Mouse (Mus musculus) mesoderm, embryonic 11.5 days (tissue): ENCODE results near the gene Nfyc.

Experiments used
- DNase-seq: peaks from one replicate; pipeline ENCODE4 v3.0.0-alpha.2; 2012; ENCODE audit warnings: low read depth, low spot score

The Nfyc gene

DNA sequence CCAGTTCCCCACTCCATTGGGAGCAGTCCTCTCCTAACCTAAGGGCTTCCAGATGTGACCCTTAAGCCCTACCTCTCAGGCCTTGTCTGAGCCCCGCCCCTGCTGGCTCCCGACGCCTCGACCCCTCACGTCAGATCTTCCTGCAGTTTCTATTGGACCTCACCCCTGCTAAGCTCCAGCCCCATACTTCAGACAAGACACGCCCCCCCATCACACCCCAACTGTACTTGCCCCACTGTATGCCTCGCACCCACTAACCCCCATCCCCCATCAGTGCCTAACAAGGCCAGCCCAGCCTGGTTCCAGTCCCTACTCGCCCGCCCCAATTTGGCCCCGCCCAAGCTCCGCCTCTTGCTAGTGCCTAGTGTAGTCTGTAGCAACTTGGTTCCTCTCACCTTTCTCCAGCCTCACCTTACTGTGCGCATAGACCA, 115.2 kb downstream of the Nfyc start:
- DNase-seq: peak; percentile 71

DNA sequence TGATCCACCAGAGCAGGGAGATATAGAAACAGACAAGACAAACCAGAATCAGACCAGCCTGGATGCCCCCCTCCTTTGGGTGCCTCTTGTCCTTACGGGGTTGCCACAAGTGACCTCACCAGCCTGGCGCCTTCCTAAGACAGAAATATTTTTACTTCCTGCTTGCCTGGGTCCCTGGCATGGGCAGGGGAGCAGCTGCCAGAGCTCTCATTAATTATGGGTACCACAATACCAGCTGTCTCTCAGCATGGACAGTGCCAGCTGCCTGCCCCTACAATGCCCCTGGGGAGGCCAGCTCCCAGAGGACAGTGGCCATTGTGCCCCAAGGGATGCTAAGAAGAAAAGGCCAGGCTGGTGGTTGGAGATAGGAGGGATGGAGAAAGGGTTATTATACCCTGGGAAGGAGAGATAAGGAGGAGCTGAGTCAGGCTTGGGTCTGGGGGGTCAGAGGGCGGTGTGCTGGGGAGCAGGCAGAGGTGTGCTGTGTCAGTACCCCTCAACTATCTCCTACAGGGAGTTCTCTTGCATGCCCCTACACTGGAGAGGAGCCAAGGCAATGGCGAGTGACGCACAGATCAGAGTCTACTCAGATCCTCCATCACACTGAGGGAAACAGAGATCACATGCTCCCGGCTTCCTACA, 117.4 kb downstream of the Nfyc start:
- DNase-seq: no peak

DNA sequence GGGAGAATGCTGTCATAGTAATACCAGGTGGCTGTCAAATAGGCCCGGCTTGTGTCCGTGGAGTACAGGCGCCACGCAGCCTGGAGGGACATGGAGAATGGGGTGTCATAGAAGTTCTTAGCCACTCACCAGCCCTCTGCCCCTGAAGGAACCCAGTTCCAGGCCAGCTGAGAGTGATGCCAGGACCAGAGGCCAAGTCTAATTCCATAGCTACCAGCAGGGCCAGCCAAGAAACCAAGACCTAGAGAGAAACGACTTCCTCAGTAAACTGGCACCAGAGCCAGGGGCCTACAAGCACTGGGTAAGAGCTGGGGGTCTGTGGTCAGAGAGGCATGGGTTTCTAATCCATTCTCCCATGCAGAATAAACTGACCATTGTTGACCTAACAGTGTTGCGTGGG, 118.4 kb downstream of the Nfyc start:
- no peak for DNase-seq

DNA sequence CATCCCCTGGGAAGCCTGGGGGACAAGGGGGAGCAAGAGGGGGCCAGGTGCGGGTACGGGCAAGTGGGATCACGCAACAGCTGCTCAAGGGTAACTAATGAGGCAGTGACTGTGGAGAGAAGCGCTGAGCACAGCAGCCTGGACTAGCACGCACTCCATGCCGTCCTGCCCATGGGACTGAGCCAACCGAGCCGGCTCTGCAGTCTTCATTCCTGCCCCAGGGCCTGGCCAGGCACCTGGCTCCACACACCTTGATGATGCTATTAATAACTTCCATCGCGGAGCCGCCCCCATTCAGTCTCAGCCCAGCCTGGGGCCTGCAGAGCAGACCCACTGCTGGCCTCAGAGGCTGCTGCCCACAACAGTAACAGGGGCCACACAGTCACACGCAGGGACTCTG, 119.1 kb downstream of the Nfyc start:
- DNase-seq: no peak
